Mouse (Mus musculus) neural tube, embryonic 11.5 days (tissue): ENCODE measurements at regions not wholly inside any gene's neighbourhood (a gene's known extent, or its start where the extent isn't known, plus 50 kb on each side); places are given as distances from the start of the nearest gene placed in this dataset.

Source experiments
- ATAC-seq: fragments of 200-750 bp; cut with Nextera tagmentation; 2 replicates; pipeline ENCODE4 v1.8.0; 2017; ENCODE audit warnings: moderate number of reproducible peaks, mild to moderate bottlenecking, moderate TSS enrichment, moderate library complexity; ENCODE audit not compliant: insufficient read depth, low FRiP score, low TSS enrichment
- DNase-seq: peaks from one replicate; pipeline ENCODE4 v3.0.0-alpha.2; 2015; ENCODE audit warnings: low spot score
- H3K27ac ChIP-seq: fragments of 300-500 bp; sonication (generic); 2 replicates; pipeline ENCODE4 v1.5.1; 2014; ENCODE audit warnings: low read depth, mild to moderate bottlenecking, low read length
- H3K27me3 ChIP-seq: fragments of 300-500 bp; sonication (generic); 2 replicates; pipeline ENCODE4 v1.6.1; 2014; ENCODE audit warnings: mild to moderate bottlenecking, low read length, mixed read lengths; ENCODE audit not compliant: control insufficient read depth, insufficient read depth
- H3K36me3 ChIP-seq: fragments of 300-500 bp; sonication (generic); 2 replicates; pipeline ENCODE4 v1.6.1; 2014; ENCODE audit warnings: mild to moderate bottlenecking, low read length, moderate library complexity, mixed read lengths; ENCODE audit not compliant: control insufficient read depth, insufficient read depth
- H3K4me1 ChIP-seq: fragments of 300-500 bp; sonication (generic); 2 replicates; pipeline ENCODE4 v1.6.1; 2014; ENCODE audit warnings: low read length, mixed read lengths; ENCODE audit not compliant: control insufficient read depth, insufficient read depth
- H3K4me2 ChIP-seq: fragments of 300-500 bp; sonication (generic); 2 replicates; pipeline ENCODE4 v1.6.1; 2014; ENCODE audit warnings: low read depth, mild to moderate bottlenecking, moderate library complexity
- H3K4me3 ChIP-seq: fragments of 300-500 bp; sonication (generic); 2 replicates; pipeline ENCODE4 v1.5.1; 2014; ENCODE audit warnings: low read depth, low read length
- H3K9ac ChIP-seq: fragments of 300-500 bp; sonication (generic); 2 replicates; pipeline ENCODE4 v1.6.1; 2014; ENCODE audit warnings: mild to moderate bottlenecking, low read length
- H3K9me3 ChIP-seq: fragments of 300-500 bp; sonication (generic); 2 replicates; pipeline ENCODE4 v1.6.1; 2016; ENCODE audit warnings: low read length; ENCODE audit not compliant: control insufficient read depth
- WGBS: fragments of 180-500 bp; shearing (Covaris S2); extraction: QIAGEN DNeasy Blood & Tissue Kit; methylation state at CpG from one replicate; pipeline ENCODE4 v1.1.7; 2014; 5-methylcytosine and 5-hydroxymethylcytosine counted together

- Histone ChIP-seq H3K4me1 (no peaks in the 10 kb centered on the region), H3K36me3 (no peaks in the 10 kb centered on the region), H3K4me2 (no peak overlapping the region), H3K27me3 (no peaks in the 10 kb centered on the region), H3K4me3 (no peak overlapping the region), H3K27ac (no peak overlapping the region), H3K9me3 (no peaks in the 10 kb centered on the region), H3K9ac (no peak overlapping the region)
- WGBS = 85% methylated on average over 5 of the region's 5 CpGs
- no peak for DNase-seq
- ATAC-seq = no peak
Measured at GRCm38 (mm10) chr4:68575375-68575774, 378.8 kb downstream of the Brinp1 start.

DNA sequence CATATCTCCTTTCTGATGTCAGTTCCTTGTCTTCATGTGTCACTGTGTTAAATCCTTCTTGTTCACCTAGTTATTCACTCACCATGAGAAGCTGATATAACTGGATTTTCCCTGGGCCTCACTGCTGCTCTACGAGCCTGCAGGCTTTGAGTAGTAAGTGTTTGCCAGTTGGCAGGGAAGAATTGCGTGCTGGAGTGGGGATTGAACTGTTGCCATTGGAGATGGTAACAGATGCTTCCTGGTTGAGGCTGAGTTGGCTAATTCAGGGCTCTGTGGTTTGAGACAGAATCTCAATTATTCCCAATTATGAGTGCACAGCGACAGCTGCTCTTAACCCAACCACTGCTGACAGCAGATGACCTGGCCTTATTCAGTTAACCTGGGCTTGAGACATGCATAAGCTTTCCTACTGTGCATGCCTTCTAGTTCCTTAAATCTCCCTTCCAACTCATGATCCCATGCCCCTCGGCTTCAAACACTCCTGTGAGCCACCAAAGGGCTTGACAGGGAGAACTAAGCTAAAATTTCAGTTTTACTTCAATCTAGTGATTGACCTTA lies 379.5 kb downstream of the Brinp1 start:
- no peaks in the 10 kb centered on the region for H3K9me3 ChIP-seq
- no peaks in the 10 kb centered on the region for H3K27me3 ChIP-seq
- no peaks in the 10 kb centered on the region for H3K36me3 ChIP-seq
- 81% methylated on average over 4 of the region's 4 CpGs for WGBS
- no peak overlapping the region for H3K4me3 ChIP-seq
- H3K4me1 ChIP-seq = no peaks in the 10 kb centered on the region
- no peak overlapping the region for H3K9ac ChIP-seq
- no peak overlapping the region for H3K27ac ChIP-seq
- no peak for ATAC-seq
- no peak for DNase-seq
- no peak overlapping the region for H3K4me2 ChIP-seq

- WGBS = 67% methylated on average over 3 of the region's 3 CpGs
- no peak overlapping the region for H3K4me3 ChIP-seq
- H3K36me3 ChIP-seq = no peaks in the 10 kb centered on the region
- no peak overlapping the region for H3K9ac ChIP-seq
- ATAC-seq (no peak), DNase-seq (no peak)
- no peaks in the 10 kb centered on the region for H3K27me3 ChIP-seq
- H3K4me1 ChIP-seq = no peaks in the 10 kb centered on the region
- H3K4me2 ChIP-seq = no peak overlapping the region
- no peak overlapping the region for H3K27ac ChIP-seq
- no peaks in the 10 kb centered on the region for H3K9me3 ChIP-seq
Measured at GRCm38 (mm10) chr4:68573333-68573732, 380.9 kb downstream of the Brinp1 start.

DNA sequence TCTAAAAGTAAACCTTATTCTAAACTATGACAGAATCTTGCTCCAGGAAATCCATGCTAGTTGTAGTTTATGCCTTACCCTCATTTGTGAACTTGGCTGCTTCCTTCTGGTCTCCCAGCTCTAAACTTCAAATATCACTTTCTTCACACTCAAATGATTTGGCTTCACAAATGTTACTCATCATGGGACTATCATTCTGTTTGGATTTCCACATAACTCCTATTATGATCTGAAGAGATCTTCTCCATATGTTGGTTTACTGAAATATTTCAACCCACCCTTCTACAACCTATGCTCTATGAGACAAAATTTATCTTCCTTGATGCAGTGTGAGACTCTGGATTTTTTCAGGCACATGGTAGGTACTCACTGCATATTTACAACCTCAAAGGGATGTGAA lies 381.7 kb downstream of the Brinp1 start:
- Histone ChIP-seq H3K9me3 (no peaks in the 10 kb centered on the region), H3K4me1 (no peaks in the 10 kb centered on the region), H3K4me2 (no peak overlapping the region), H3K9ac (no peak overlapping the region), H3K4me3 (no peak overlapping the region), H3K36me3 (no peaks in the 10 kb centered on the region), H3K27ac (no peak overlapping the region), H3K27me3 (no peaks in the 10 kb centered on the region)
- DNase-seq = no peak
- no peak for ATAC-seq

GRCm38 (mm10) chr4:68536254-68536653 lies 417.9 kb downstream of the Brinp1 start:
- Histone ChIP-seq H3K27ac (no peak overlapping the region), H3K4me2 (no peak overlapping the region), H3K27me3 (no peaks in the 10 kb centered on the region), H3K9me3 (no peaks in the 10 kb centered on the region), H3K36me3 (no peaks in the 10 kb centered on the region), H3K9ac (no peak overlapping the region), H3K4me3 (no peak overlapping the region), H3K4me1 (no peaks in the 10 kb centered on the region)
- DNase-seq = no peak
- no peak for ATAC-seq
- 78% methylated on average over 3 of the region's 3 CpGs for WGBS

GRCm38 (mm10) chr4:68535815-68536214 lies 418.4 kb downstream of the Brinp1 start:
- Histone ChIP-seq H3K9ac (no peak overlapping the region), H3K4me1 (no peaks in the 10 kb centered on the region), H3K4me3 (no peak overlapping the region), H3K9me3 (no peaks in the 10 kb centered on the region), H3K27ac (no peak overlapping the region), H3K36me3 (no peaks in the 10 kb centered on the region), H3K4me2 (no peak overlapping the region), H3K27me3 (no peaks in the 10 kb centered on the region)
- ATAC-seq = no peak
- WGBS = 96% methylated on average over 1 of the region's 1 CpGs
- DNase-seq = no peak

DNA sequence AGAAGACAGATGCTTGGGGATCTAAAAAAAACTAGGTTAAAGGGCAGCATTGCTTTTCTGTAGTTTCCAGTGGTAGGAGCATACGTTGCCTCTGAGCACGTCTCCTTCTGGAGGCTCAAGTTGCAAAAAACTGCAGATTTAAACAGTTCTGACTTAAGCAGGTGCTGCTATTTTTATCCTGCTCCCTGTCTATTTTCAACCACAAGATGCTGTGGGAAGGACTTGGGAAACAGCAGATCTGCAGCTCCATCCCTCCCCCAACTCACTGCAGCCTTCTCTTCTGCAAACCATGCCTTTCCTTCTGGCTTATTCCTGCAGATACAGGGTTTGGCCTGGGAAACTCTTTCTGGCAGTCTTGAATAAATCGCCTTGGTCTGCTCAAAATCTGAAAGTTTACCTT lies 422.1 kb downstream of the Brinp1 start:
- no peaks in the 10 kb centered on the region for H3K9me3 ChIP-seq
- no peak overlapping the region for H3K4me3 ChIP-seq
- H3K36me3 ChIP-seq = no peaks in the 10 kb centered on the region
- DNase-seq (no peak), ATAC-seq (no peak)
- WGBS = 81% methylated on average over 3 of the region's 3 CpGs
- H3K27ac ChIP-seq = no peak overlapping the region
- H3K9ac ChIP-seq = no peak overlapping the region
- no peaks in the 10 kb centered on the region for H3K4me1 ChIP-seq
- H3K4me2 ChIP-seq = no peak overlapping the region
- no peaks in the 10 kb centered on the region for H3K27me3 ChIP-seq

DNA sequence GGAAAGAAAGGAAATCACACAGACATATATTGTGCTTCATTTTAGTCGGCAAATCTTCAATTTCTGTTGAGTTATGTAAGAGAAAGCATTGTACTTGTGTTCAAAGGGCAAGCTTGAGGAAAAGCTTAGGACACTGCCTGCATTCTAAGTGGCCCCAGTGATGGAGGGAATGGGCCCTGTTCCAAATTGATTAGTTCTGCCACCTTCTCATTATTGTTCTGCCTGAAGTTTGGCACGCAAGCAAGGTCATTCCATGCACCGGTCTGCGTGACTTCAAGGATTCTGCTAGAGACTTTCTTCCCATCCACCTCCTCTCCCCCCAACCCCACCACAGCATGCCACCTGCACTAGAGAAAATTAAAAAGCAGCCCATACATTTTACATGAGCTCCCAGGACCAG lies 466.2 kb downstream of the Brinp1 start:
- Histone ChIP-seq H3K27me3 (no peaks in the 10 kb centered on the region), H3K9me3 (no peaks in the 10 kb centered on the region), H3K27ac (no peak overlapping the region), H3K4me3 (no peak overlapping the region), H3K36me3 (no peaks in the 10 kb centered on the region), H3K4me1 (no peaks in the 10 kb centered on the region), H3K4me2 (no peak overlapping the region), H3K9ac (no peak overlapping the region)
- WGBS = 59% methylated on average over 4 of the region's 4 CpGs
- peak; percentile 42 for DNase-seq
- peak; percentile 88 for ATAC-seq

GRCm38 (mm10) chr4:68486876-68487275 lies 467.3 kb downstream of the Brinp1 start:
- no peak for ATAC-seq
- Histone ChIP-seq H3K9me3 (no peaks in the 10 kb centered on the region), H3K9ac (no peak overlapping the region), H3K36me3 (no peaks in the 10 kb centered on the region), H3K27me3 (no peaks in the 10 kb centered on the region), H3K4me2 (no peak overlapping the region), H3K27ac (no peak overlapping the region), H3K4me1 (no peaks in the 10 kb centered on the region), H3K4me3 (no peak overlapping the region)
- no peak for DNase-seq
- 75% methylated on average over 1 of the region's 1 CpGs for WGBS
